Mouse (Mus musculus): ENCODE data around the gene Olfr907.

Olfr907 gene

GRCm38 (mm10) chr9:38495501-38495900 lies at the start of gene Olfr907:
Gene Olfr907, plus strand, starts transcription at chr9:38495801.
- no peak for DNase-seq (ENCODE audit: low spot score in 2 of 2)

GRCm38 (mm10) chr9:38447352-38447751 lies 48.2 kb upstream of the Olfr907 start, which contains the start of gene Olfr902:
Gene Olfr902, plus strand, starts transcription at chr9:38447652.
- DNase-seq (ENCODE audit: low spot score in 2 of 2), result no peak

GRCm38 (mm10) chr9:38462844-38463243 lies 32.8 kb upstream of the Olfr907 start, which contains the start of gene Olfr904:
Gene Olfr904, plus strand, starts transcription at chr9:38463144.
- no peak for DNase-seq (ENCODE audit: low spot score in 2 of 2)

GRCm38 (mm10) chr9:38470807-38471206 lies 24.8 kb upstream of the Olfr907 start, which contains the start of gene Olfr905:
Gene Olfr905, plus strand, starts transcription at chr9:38471107.
- DNase-seq (ENCODE audit: low spot score in 2 of 2), result no peak

GRCm38 (mm10) chr9:38486785-38487184 lies 8.8 kb upstream of the Olfr907 start, which contains the start of gene Olfr906:
Gene Olfr906, plus strand, starts transcription at chr9:38487085.
- no peak for DNase-seq (ENCODE audit: low spot score in 2 of 2)

GRCm38 (mm10) chr9:38512353-38512752 lies 16.8 kb downstream of the Olfr907 start:
- DNase-seq (ENCODE audit: low spot score in 2 of 2), result no peak

- DNase-seq (ENCODE audit: low spot score in 2 of 2), result no peak
These were observed 25.7 kb downstream of the Olfr907 start, which contains the start of gene Olfr911-ps1 for GRCm38 (mm10) chr9:38521280-38521679. Gene Olfr911-ps1, plus strand, starts transcription at chr9:38521580.

GRCm38 (mm10) chr9:38537549-38537948 lies 41.9 kb downstream of the Olfr907 start, which contains the start of gene Olfr910:
Gene Olfr910, plus strand, starts transcription at chr9:38537849.
- DNase-seq (ENCODE audit: low spot score in 2 of 2), result no peak
